Comparison of ENCODE assay signal across 15 mouse cellular contexts in the genomic region with DNA sequence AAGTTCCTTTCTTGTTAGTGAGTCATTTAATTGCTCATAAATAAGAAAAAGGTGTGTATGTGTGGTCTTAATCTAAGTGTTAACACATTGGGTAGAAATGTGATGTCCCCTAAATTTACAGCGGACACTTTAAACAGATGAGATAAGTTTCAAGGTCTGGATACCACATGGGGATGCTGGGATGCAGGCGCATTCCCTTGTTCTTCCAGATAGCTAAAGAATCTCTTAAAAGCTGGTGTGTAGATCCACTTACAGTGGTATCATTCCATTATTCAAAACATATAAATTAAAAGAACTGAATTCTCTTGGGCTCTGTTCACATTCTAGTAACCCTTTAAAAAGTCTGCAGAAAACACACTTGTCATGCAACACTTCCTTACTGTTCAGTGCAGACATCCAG. TPM values are rescaled to one million over a fixed set of nuclear protein-coding genes. Genes with fewer than 3 reads are reported as not detected.
"Had no signal": no experiment of that assay in that cellular context is flagged by ENCODE, and none has a peak within 500 bp of the region (broad histone marks: within the 10 kb centered on the region; RNA-seq: fewer than 3 reads in every experiment).

No protein-coding gene starts in this region.

- H3K27me3 ChIP-seq: kidney, embryonic 15.5 days; liver, embryonic 13.5 days; megakaryocyte, embryonic 14.5 days; midbrain, embryonic 12.5 days had no signal

- DNase-seq: kidney, adult 18-20 months; kidney, postnatal 14 days; liver; liver, embryonic 13.5 days; liver, postnatal 0 days; lung, postnatal 14 days; right cerebral cortex, postnatal 25 days; thymus, postnatal 4 days had no signal

- H3K4me1 ChIP-seq: kidney, embryonic 15.5 days; liver, embryonic 13.5 days; megakaryocyte, embryonic 14.5 days; midbrain, embryonic 12.5 days had no signal

- H3K4me3 ChIP-seq: kidney, embryonic 15.5 days; left cerebral cortex, adult 2 months; liver, embryonic 13.5 days; megakaryocyte, embryonic 14.5 days; midbrain, embryonic 12.5 days had no signal

- H3K9ac ChIP-seq: kidney, embryonic 15.5 days; liver, embryonic 13.5 days; liver, postnatal 0 days; midbrain, embryonic 12.5 days had no signal

- ATAC-seq: liver, postnatal 0 days; midbrain, embryonic 16.5 days had no signal

- H3K4me2 ChIP-seq: kidney, embryonic 15.5 days; liver, embryonic 13.5 days; midbrain, embryonic 12.5 days had no signal

- H3K36me3 ChIP-seq: kidney, embryonic 15.5 days; liver, embryonic 13.5 days; midbrain, embryonic 12.5 days had no signal

- H3K9me3 ChIP-seq: kidney, embryonic 15.5 days; liver, embryonic 13.5 days; megakaryocyte, embryonic 14.5 days; midbrain, embryonic 12.5 days had no signal

- H3K27ac ChIP-seq: kidney, embryonic 15.5 days; left cerebral cortex, adult 2 months; liver, embryonic 13.5 days; macrophage; midbrain, embryonic 12.5 days; stomach, postnatal 0 days had no signal

RNA-seq across cellular contexts. Expression of gene Bmper, which starts 31.4 kb away (rescaled TPM):
- polyA plus RNA-seq: macrophage had no signal
